Mouse (Mus musculus) neural tube, embryonic 11.5 days (tissue): ENCODE results near the gene Dnase2b. TPM values are rescaled to one million over a fixed set of nuclear protein-coding genes. Genes with fewer than 3 reads are reported as not detected.

Experiments
- ATAC-seq: fragments of 200-750 bp; cut with Nextera tagmentation; 2 replicates; pipeline ENCODE4 v1.8.0; 2017; ENCODE audit warnings: moderate number of reproducible peaks, mild to moderate bottlenecking, moderate TSS enrichment, moderate library complexity; ENCODE audit not compliant: insufficient read depth, low FRiP score, low TSS enrichment
- DNase-seq: peaks from one replicate; pipeline ENCODE4 v3.0.0-alpha.2; 2015; ENCODE audit warnings: low spot score
- H3K27ac ChIP-seq: fragments of 300-500 bp; sonication (generic); 2 replicates; pipeline ENCODE4 v1.5.1; 2014; ENCODE audit warnings: low read depth, mild to moderate bottlenecking, low read length
- H3K27me3 ChIP-seq: fragments of 300-500 bp; sonication (generic); 2 replicates; pipeline ENCODE4 v1.6.1; 2014; ENCODE audit warnings: mild to moderate bottlenecking, low read length, mixed read lengths; ENCODE audit not compliant: control insufficient read depth, insufficient read depth
- H3K36me3 ChIP-seq: fragments of 300-500 bp; sonication (generic); 2 replicates; pipeline ENCODE4 v1.6.1; 2014; ENCODE audit warnings: mild to moderate bottlenecking, low read length, moderate library complexity, mixed read lengths; ENCODE audit not compliant: control insufficient read depth, insufficient read depth
- H3K4me1 ChIP-seq: fragments of 300-500 bp; sonication (generic); 2 replicates; pipeline ENCODE4 v1.6.1; 2014; ENCODE audit warnings: low read length, mixed read lengths; ENCODE audit not compliant: control insufficient read depth, insufficient read depth
- H3K4me2 ChIP-seq: fragments of 300-500 bp; sonication (generic); 2 replicates; pipeline ENCODE4 v1.6.1; 2014; ENCODE audit warnings: low read depth, mild to moderate bottlenecking, moderate library complexity
- H3K4me3 ChIP-seq: fragments of 300-500 bp; sonication (generic); 2 replicates; pipeline ENCODE4 v1.5.1; 2014; ENCODE audit warnings: low read depth, low read length
- H3K9ac ChIP-seq: fragments of 300-500 bp; sonication (generic); 2 replicates; pipeline ENCODE4 v1.6.1; 2014; ENCODE audit warnings: mild to moderate bottlenecking, low read length
- H3K9me3 ChIP-seq: fragments of 300-500 bp; sonication (generic); 2 replicates; pipeline ENCODE4 v1.6.1; 2016; ENCODE audit warnings: low read length; ENCODE audit not compliant: control insufficient read depth
- WGBS: fragments of 180-500 bp; shearing (Covaris S2); extraction: QIAGEN DNeasy Blood & Tissue Kit; methylation state at CpG from one replicate; pipeline ENCODE4 v1.1.7; 2014; 5-methylcytosine and 5-hydroxymethylcytosine counted together
- polyA plus RNA-seq: library from polyadenylated mRNA; unstranded; fragments of >200 nt; fragmentation: Nextera tagmentation; extraction: Ambion mirVana; gene quantifications from 2 replicates; pipeline ENCODE4 v1.2.1, GENCODE M21; 2014

Gene Dnase2b
- polyA plus RNA-seq, 1 experiment from 2014 or later, result not detected

GRCm38 (mm10) chr3:146556567-146556966, 58.8 kb downstream of the Dnase2b start:
- 87% methylated on average over 1 of the region's 1 CpGs for WGBS
- Histone ChIP-seq H3K9ac (no peak overlapping the region), H3K4me2 (no peak overlapping the region), H3K27me3 (no peaks in the 10 kb centered on the region), H3K4me3 (no peak overlapping the region), H3K4me1 (no peaks in the 10 kb centered on the region), H3K27ac (no peak overlapping the region), H3K9me3 (no peaks in the 10 kb centered on the region), H3K36me3 (no peaks in the 10 kb centered on the region)
- DNase-seq, result no peak
- ATAC-seq, result no peak

- 89% methylated on average over 7 of the region's 7 CpGs for WGBS
- Histone ChIP-seq H3K36me3 (no peaks in the 10 kb centered on the region), H3K4me3 (no peak overlapping the region), H3K4me2 (no peak overlapping the region), H3K27ac (no peak overlapping the region), H3K27me3 (no peaks in the 10 kb centered on the region), H3K4me1 (no peaks in the 10 kb centered on the region), H3K9ac (no peak overlapping the region), H3K9me3 (no peaks in the 10 kb centered on the region)
- DNase-seq, result no peak
- ATAC-seq, result no peak
Observed at GRCm38 (mm10) chr3:146554816-146555215, 60.6 kb downstream of the Dnase2b start.

- no peaks in the 10 kb centered on the region for H3K36me3 ChIP-seq
- no peak overlapping the region for H3K4me3 ChIP-seq
- WGBS, result 12% methylated on average over 1 of the region's 1 CpGs
- no peak for ATAC-seq
- H3K27ac ChIP-seq, result no peak overlapping the region
- no peaks in the 10 kb centered on the region for H3K27me3 ChIP-seq
- H3K4me1 ChIP-seq, result no peaks in the 10 kb centered on the region
- no peak for DNase-seq
- H3K4me2 ChIP-seq, result no peak overlapping the region
- no peak overlapping the region for H3K9ac ChIP-seq
- no peaks in the 10 kb centered on the region for H3K9me3 ChIP-seq
Observed at GRCm38 (mm10) chr3:146543632-146544031, 71.8 kb downstream of the Dnase2b start.

GRCm38 (mm10) chr3:146540521-146541273, 74.7 kb downstream of the Dnase2b start:
- ATAC-seq (no peak), DNase-seq (no peak)
- H3K4me2 ChIP-seq, result no peak overlapping the region
- no peak overlapping the region for H3K9ac ChIP-seq
- no peak overlapping the region for H3K4me3 ChIP-seq
- 82% methylated on average over 4 of the region's 4 CpGs for WGBS
- no peaks in the 10 kb centered on the region for H3K4me1 ChIP-seq
- no peaks in the 10 kb centered on the region for H3K27me3 ChIP-seq
- H3K9me3 ChIP-seq, result no peaks in the 10 kb centered on the region
- no peak overlapping the region for H3K27ac ChIP-seq
- H3K36me3 ChIP-seq, result no peaks in the 10 kb centered on the region

- H3K27ac ChIP-seq, result no peak overlapping the region
- H3K36me3 ChIP-seq, result no peaks in the 10 kb centered on the region
- no peak for DNase-seq
- no peaks in the 10 kb centered on the region for H3K9me3 ChIP-seq
- 62% methylated on average over 6 of the region's 6 CpGs for WGBS
- no peak overlapping the region for H3K4me2 ChIP-seq
- H3K9ac ChIP-seq, result no peak overlapping the region
- no peaks in the 10 kb centered on the region for H3K4me1 ChIP-seq
- no peak for ATAC-seq
- no peak overlapping the region for H3K4me3 ChIP-seq
- H3K27me3 ChIP-seq, result no peaks in the 10 kb centered on the region
Observed at GRCm38 (mm10) chr3:146534986-146535385, 80.4 kb downstream of the Dnase2b start.

Other genes with a start within 250 kb of the Dnase2b start
- 28.1 and 28.8 TPM in 2 replicates for gene Ssx2ip, start 211.0 kb downstream of the Dnase2b start, polyA plus RNA-seq
- 5.3 and 5.5 TPM in 2 replicates for gene Ctbs, start 165.8 kb downstream of the Dnase2b start, polyA plus RNA-seq
- 4.8 and 5.7 TPM in 2 replicates for gene Spata1, start 115.8 kb downstream of the Dnase2b start, polyA plus RNA-seq
- gene Gng5, start 115.8 kb downstream of the Dnase2b start, polyA plus RNA-seq, result 956 and 1,018 TPM in 2 replicates
- gene Rpf1, start 94.2 kb downstream of the Dnase2b start, polyA plus RNA-seq, result 65.1 and 69.8 TPM in 2 replicates
- not detected in 2 replicates for gene Uox, start 45.2 kb downstream of the Dnase2b start, polyA plus RNA-seq
- gene 4930503B20Rik, start 35.7 kb upstream of the Dnase2b start, polyA plus RNA-seq, result not detected in 2 replicates
- 0.46 and 0.91 TPM in 2 replicates for gene Samd13, start 70.0 kb upstream of the Dnase2b start, polyA plus RNA-seq
- 76.3 and 80.6 TPM in 2 replicates for gene Prkacb, start 197.4 kb upstream of the Dnase2b start, polyA plus RNA-seq
- 14.8 and 16.5 TPM in 2 replicates for gene Ttll7, start 236.8 kb upstream of the Dnase2b start, polyA plus RNA-seq